Mouse (Mus musculus): ENCODE measurements around the gene Usp22.

Gene Usp22

GRCm38 (mm10) chr11:61183820-61184219 lies 9.0 kb upstream of the Usp22 start:
- no peak for DNase-seq

GRCm38 (mm10) chr11:61181624-61182023 lies 6.8 kb upstream of the Usp22 start:
- DNase-seq = no peak

GRCm38 (mm10) chr11:61180361-61180760 lies 5.5 kb upstream of the Usp22 start:
- DNase-seq = no peak

GRCm38 (mm10) chr11:61176321-61176720 lies 1.5 kb upstream of the Usp22 start:
- no peak for DNase-seq

GRCm38 (mm10) chr11:61175778-61176177 lies 923 bp upstream of the Usp22 start:
- DNase-seq = no peak

GRCm38 (mm10) chr11:61174291-61174820 lies 499 bp downstream of the Usp22 start:
- peak in 1 of 2 experiments; percentile 74 for DNase-seq

GRCm38 (mm10) chr11:61173477-61173876 lies 1.4 kb downstream of the Usp22 start:
- peak; percentile 44 to 56 for DNase-seq

GRCm38 (mm10) chr11:61170184-61170583 lies 4.7 kb downstream of the Usp22 start:
- DNase-seq = peak in 1 of 2 experiments; percentile 51

GRCm38 (mm10) chr11:61164881-61165280 lies 10.0 kb downstream of the Usp22 start:
- no peak for DNase-seq

GRCm38 (mm10) chr11:61164366-61164765 lies 10.5 kb downstream of the Usp22 start:
- no peak for DNase-seq

- no peak for DNase-seq
Observed at GRCm38 (mm10) chr11:61163341-61163740, 11.5 kb downstream of the Usp22 start.

- DNase-seq = no peak
Observed at GRCm38 (mm10) chr11:61162776-61163175, 12.1 kb downstream of the Usp22 start.

GRCm38 (mm10) chr11:61161121-61161520 lies 13.7 kb downstream of the Usp22 start:
- peak in 1 of 2 experiments; percentile 31 for DNase-seq

GRCm38 (mm10) chr11:61159796-61160732 lies 14.8 kb downstream of the Usp22 start:
- peak; percentile 84 to 88 for DNase-seq

- no peak for DNase-seq
Observed at GRCm38 (mm10) chr11:61158141-61158540, 16.7 kb downstream of the Usp22 start.

GRCm38 (mm10) chr11:61155727-61156126 lies 19.1 kb downstream of the Usp22 start:
- peak in 1 of 2 experiments; percentile 67 for DNase-seq

- DNase-seq = peak in 1 of 2 experiments; percentile 31
Observed at GRCm38 (mm10) chr11:61150233-61151001, 24.4 kb downstream of the Usp22 start.

- peak; percentile 69 to 79 for DNase-seq
Observed at GRCm38 (mm10) chr11:61147300-61147683, 27.6 kb downstream of the Usp22 start.

- peak in 1 of 2 experiments; percentile 69 for DNase-seq
Observed at GRCm38 (mm10) chr11:61146645-61147299, 28.1 kb downstream of the Usp22 start.

- no peak for DNase-seq
Observed at GRCm38 (mm10) chr11:61145551-61145950, 29.3 kb downstream of the Usp22 start.

- no peak for DNase-seq
Observed at GRCm38 (mm10) chr11:61143564-61144469, 31.0 kb downstream of the Usp22 start.
